Mouse (Mus musculus): Measurements from ENCODE around the gene Ngrn. TPM values are rescaled to one million over a fixed set of nuclear protein-coding genes. Genes with fewer than 3 reads are reported as not detected.

Gene Ngrn
- polyA plus RNA-seq, 1 experiment: 39.8 TPM

DNA sequence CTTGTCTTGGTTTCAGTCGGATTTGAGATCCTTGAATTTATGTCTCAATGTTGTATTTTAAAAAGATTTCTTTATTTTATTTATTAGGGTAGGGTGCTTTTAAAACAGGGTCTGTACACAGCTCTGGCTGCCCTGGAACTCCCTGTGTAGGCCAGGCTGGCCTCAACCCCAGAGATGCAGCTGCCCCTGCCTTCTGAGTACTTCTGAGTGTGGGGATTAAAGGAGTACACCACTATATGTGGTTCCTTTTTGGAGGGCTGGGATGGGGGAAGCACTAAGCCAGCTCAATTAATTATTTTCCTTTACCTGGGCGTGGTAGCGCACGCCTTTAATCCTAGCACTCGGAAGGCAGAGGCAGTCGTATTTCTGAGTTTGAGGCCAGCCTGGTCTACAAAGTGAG, 35.4 kb downstream of the Ngrn start:
- Histone ChIP-seq H3K36me3 (replicated peaks; ENCODE audit: low read length) (peaks cover 51% of the 10 kb centered on the region), H3K4me3 (replicated peaks) (no peak overlapping the region), H3K4me1 (peaks cover 52% of the 10 kb centered on the region), H3K9me3 (no peaks in the 10 kb centered on the region), H3K27me3 (replicated peaks) (no peaks in the 10 kb centered on the region)
- TF ChIP-seq GATA1 (IDR thresholded peaks at IDR 0.05; ENCODE audit: borderline replicate concordance, low read length) (no peak), FLI1 (IDR thresholded peaks at IDR 0.05; ENCODE audit: low read length) (no peak)

DNA sequence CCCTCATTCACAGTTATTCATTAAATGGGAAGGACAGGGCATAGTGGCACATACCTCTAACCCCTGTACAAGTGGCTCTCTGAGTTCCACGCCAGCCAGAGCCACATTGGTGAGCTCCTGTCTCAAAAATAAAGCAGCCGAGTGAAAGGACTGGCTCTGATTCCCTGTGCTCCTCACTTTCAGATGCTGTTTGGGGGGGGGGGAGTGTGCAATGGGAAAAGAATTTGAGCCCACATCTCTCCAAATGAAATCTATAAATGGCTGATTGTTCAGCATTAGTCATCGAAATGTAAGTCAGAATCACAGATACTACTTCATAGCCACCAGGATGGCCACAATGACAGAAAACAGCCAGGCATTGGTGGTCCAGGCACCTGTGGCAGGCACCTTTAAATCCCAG, 36.0 kb downstream of the Ngrn start:
- peaks cover 52% of the 10 kb centered on the region for H3K4me1 ChIP-seq
- peak overlapping the region; percentile 7 for H3K4me3 ChIP-seq (replicated peaks)
- TF ChIP-seq GATA1 (IDR thresholded peaks at IDR 0.05; ENCODE audit: borderline replicate concordance, low read length) (no peak), FLI1 (IDR thresholded peaks at IDR 0.05; ENCODE audit: low read length) (no peak)
- no peaks in the 10 kb centered on the region for H3K9me3 ChIP-seq
- peaks cover 51% of the 10 kb centered on the region for H3K36me3 ChIP-seq (replicated peaks; ENCODE audit: low read length)
- no peaks in the 10 kb centered on the region for H3K27me3 ChIP-seq (replicated peaks)

DNA sequence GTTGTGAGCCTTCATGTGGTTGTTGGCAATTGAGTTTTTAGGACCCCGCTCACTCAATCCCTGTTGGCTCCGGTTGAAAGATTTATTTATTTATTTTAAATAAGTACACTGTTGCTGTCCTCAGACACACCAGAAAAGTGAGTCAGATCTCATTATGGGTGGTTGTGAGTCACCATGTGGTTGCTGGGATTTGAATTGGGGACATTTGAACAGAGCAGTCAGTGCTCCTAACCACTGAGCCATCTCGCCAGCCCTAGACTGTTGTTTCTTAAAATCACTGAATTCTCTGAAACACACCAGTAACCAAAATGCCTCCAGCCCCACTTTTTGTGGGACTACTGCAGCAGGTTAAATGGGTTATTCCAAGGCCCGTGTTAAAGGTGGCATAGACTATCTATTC, 37.7 kb downstream of the Ngrn start:
- peaks cover 52% of the 10 kb centered on the region for H3K4me1 ChIP-seq
- H3K36me3 ChIP-seq (replicated peaks; ENCODE audit: low read length): peaks cover 57% of the 10 kb centered on the region
- no peak for TF ChIP-seq GATA1 (IDR thresholded peaks at IDR 0.05; ENCODE audit: borderline replicate concordance, low read length)
- no peak for TF ChIP-seq FLI1 (IDR thresholded peaks at IDR 0.05; ENCODE audit: low read length)

DNA sequence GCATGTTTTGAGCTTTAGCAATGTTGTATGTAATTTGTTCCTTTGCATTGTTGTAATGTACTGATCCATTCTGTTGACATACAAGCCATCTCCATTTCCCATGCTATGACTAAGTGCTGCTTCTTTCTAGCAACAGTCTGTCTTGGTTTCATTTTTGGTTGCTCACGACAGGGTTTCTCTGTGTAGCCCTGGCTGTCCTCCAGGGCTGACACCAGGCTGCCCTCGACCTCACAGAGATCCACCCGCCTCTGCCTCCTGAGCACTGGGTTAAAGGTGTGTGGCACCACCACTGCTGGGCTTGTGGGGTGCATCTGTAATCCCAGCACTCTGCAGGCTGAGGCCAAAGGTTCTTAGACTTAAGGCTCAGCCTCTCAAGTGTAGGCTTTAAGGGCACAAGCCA, 38.6 kb downstream of the Ngrn start:
- peaks cover 65% of the 10 kb centered on the region for H3K36me3 ChIP-seq (replicated peaks; ENCODE audit: low read length)
- no peaks in the 10 kb centered on the region for H3K27me3 ChIP-seq (replicated peaks)
- TF ChIP-seq FLI1 (IDR thresholded peaks at IDR 0.05; ENCODE audit: low read length) (no peak), GATA1 (IDR thresholded peaks at IDR 0.05; ENCODE audit: borderline replicate concordance, low read length) (no peak)
- H3K9me3 ChIP-seq: no peaks in the 10 kb centered on the region
- H3K4me3 ChIP-seq (replicated peaks): peak overlapping the region; percentile 78
- peaks cover 49% of the 10 kb centered on the region for H3K4me1 ChIP-seq

More for the DNA sequence above, 37.7 kb downstream of the Ngrn start:
- Histone ChIP-seq H3K27me3 (replicated peaks) (no peaks in the 10 kb centered on the region), H3K4me3 (replicated peaks) (no peak overlapping the region), H3K9me3 (no peaks in the 10 kb centered on the region)

DNA sequence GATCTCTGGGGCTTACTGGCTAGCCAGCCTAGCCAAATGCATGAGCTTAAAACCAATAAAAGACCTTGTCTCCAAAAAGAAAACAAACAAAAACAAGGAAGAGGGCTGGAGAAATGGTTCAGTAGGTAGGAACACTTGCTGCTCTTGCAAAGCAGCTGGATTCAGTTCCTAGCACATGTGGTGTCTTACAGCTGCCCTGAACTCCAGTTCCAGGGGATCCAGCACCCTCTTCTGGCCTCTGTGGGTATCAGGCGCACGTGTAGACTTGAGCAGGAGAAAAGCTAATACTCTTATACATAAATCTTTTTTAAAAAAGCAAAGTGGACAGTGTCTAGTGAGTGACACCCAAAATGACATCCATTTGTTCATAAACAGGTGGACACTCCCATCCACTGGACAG, 40.5 kb downstream of the Ngrn start:
- TF ChIP-seq FLI1 (IDR thresholded peaks at IDR 0.05; ENCODE audit: low read length): no peak
- no peak for TF ChIP-seq GATA1 (IDR thresholded peaks at IDR 0.05; ENCODE audit: borderline replicate concordance, low read length)
- Histone ChIP-seq H3K36me3 (replicated peaks; ENCODE audit: low read length) (peaks cover 84% of the 10 kb centered on the region), H3K9me3 (no peaks in the 10 kb centered on the region), H3K27me3 (replicated peaks) (no peaks in the 10 kb centered on the region), H3K4me1 (peaks cover 36% of the 10 kb centered on the region), H3K4me3 (replicated peaks) (no peak overlapping the region)

DNA sequence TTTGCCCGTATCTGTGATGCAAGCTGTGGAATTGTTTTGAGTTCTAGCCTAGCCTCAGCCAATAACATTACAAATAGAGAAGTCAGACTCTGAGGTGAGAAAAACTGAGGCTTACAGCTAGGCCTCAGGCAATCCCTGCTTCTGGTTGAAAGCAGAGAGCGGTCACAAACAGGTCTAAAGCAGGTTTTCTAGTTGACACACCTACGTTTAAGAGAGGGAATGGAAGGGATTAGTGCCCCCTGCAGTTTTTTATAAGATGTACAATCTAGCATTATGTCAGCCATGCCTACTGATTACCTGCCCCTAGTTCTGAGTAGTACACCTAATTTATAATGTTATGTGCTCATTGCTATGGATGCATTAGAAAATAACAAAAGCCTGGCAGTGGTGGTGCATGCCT, 46.8 kb downstream of the Ngrn start:
- H3K27me3 ChIP-seq (replicated peaks): no peaks in the 10 kb centered on the region
- TF ChIP-seq FLI1 (IDR thresholded peaks at IDR 0.05; ENCODE audit: low read length) (no peak), GATA1 (IDR thresholded peaks at IDR 0.05; ENCODE audit: borderline replicate concordance, low read length) (no peak)
- no peaks in the 10 kb centered on the region for H3K9me3 ChIP-seq
- peaks cover 97% of the 10 kb centered on the region for H3K36me3 ChIP-seq (replicated peaks; ENCODE audit: low read length)
- no peaks in the 10 kb centered on the region for H3K4me1 ChIP-seq
- H3K4me3 ChIP-seq (replicated peaks): no peak overlapping the region

DNA sequence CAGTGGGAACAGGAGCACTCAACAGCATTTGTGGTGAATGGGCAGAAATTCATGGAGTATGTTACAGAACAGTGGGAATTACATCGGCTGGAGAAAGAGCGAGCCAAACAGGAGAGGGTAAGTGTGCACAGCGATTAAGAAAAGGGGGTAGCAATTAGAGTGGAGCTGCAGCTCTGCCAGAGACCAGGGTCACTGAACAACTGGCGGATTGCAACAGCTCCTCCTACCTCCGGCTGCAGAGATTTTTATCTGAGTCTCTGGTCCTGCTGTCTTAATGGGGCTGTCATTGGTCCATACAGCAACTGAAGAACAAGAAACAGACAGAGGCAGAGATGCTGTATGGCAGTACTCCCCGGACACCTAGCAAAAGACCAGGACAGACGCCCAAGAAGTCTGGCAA, 49.8 kb downstream of the Ngrn start:
- Histone ChIP-seq H3K27me3 (replicated peaks) (no peaks in the 10 kb centered on the region), H3K36me3 (replicated peaks; ENCODE audit: low read length) (peaks cover 97% of the 10 kb centered on the region), H3K9me3 (no peaks in the 10 kb centered on the region), H3K4me1 (peaks cover 4% of the 10 kb centered on the region; the same call in 1 of the 2 replicates), H3K4me3 (replicated peaks) (no peak overlapping the region)
- no peak for TF ChIP-seq FLI1 (IDR thresholded peaks at IDR 0.05; ENCODE audit: low read length)
- no peak for TF ChIP-seq GATA1 (IDR thresholded peaks at IDR 0.05; ENCODE audit: borderline replicate concordance, low read length)

Other genes with a start within 250 kb of the Ngrn start
- gene Zfp710, start 236.4 kb upstream of the Ngrn start, polyA plus RNA-seq (2012; ENCODE audit: insufficient read depth, low replicate concordance): 55.0 and 142 TPM in 2 replicates
- 14.1 and 79.2 TPM in 2 replicates for gene Idh2, start 145.8 kb upstream of the Ngrn start, polyA plus RNA-seq (2012; ENCODE audit: insufficient read depth, low replicate concordance)
- gene Sema4b, start 74.4 kb upstream of the Ngrn start, polyA plus RNA-seq (2012; ENCODE audit: insufficient read depth, low replicate concordance): 30.8 and 31.0 TPM in 2 replicates
- gene Cib1, start 28.4 kb upstream of the Ngrn start, polyA plus RNA-seq (2012; ENCODE audit: insufficient read depth, low replicate concordance): 42.4 and 54.0 TPM in 2 replicates
- 1.6 and 7.0 TPM in 2 replicates for gene Gdpgp1, start 28.4 kb upstream of the Ngrn start, polyA plus RNA-seq (2012; ENCODE audit: insufficient read depth, low replicate concordance)
- gene Ttll13, start 14.8 kb upstream of the Ngrn start, polyA plus RNA-seq (2012; ENCODE audit: insufficient read depth, low replicate concordance): 0.11 TPM in 1 of 2 replicates, not detected in the other
- gene Vps33b, start 8.4 kb downstream of the Ngrn start, polyA plus RNA-seq (2012; ENCODE audit: insufficient read depth, low replicate concordance): 1.8 and 5.0 TPM in 2 replicates
- 5.6 TPM in 1 of 2 replicates, not detected in the other for gene Prc1, start 33.2 kb downstream of the Ngrn start, polyA plus RNA-seq (2012; ENCODE audit: insufficient read depth, low replicate concordance)
- 4.7 and 5.0 TPM in 2 replicates for gene Rccd1, start 63.2 kb downstream of the Ngrn start, polyA plus RNA-seq (2012; ENCODE audit: insufficient read depth, low replicate concordance)
- gene Unc45a, start 79.8 kb downstream of the Ngrn start, polyA plus RNA-seq (2012; ENCODE audit: insufficient read depth, low replicate concordance): 37.4 and 78.5 TPM in 2 replicates
- 17.4 and 104 TPM in 2 replicates for gene Hddc3, start 81.9 kb downstream of the Ngrn start, polyA plus RNA-seq (2012; ENCODE audit: insufficient read depth, low replicate concordance)
- 36.1 and 38.2 TPM in 2 replicates for gene Man2a2, start 110.2 kb downstream of the Ngrn start, polyA plus RNA-seq (2012; ENCODE audit: insufficient read depth, low replicate concordance)
- 42.2 and 53.1 TPM in 2 replicates for gene Fes, start 126.7 kb downstream of the Ngrn start, polyA plus RNA-seq (2012; ENCODE audit: insufficient read depth, low replicate concordance)
- gene Furin, start 144.2 kb downstream of the Ngrn start, polyA plus RNA-seq (2012; ENCODE audit: insufficient read depth, low replicate concordance): 72.7 and 125 TPM in 2 replicates

Measured in megakaryocyte, embryonic 14.5 days (primary cell).